Mouse (Mus musculus): Measurements from ENCODE around the gene Ackr2.

DNA sequence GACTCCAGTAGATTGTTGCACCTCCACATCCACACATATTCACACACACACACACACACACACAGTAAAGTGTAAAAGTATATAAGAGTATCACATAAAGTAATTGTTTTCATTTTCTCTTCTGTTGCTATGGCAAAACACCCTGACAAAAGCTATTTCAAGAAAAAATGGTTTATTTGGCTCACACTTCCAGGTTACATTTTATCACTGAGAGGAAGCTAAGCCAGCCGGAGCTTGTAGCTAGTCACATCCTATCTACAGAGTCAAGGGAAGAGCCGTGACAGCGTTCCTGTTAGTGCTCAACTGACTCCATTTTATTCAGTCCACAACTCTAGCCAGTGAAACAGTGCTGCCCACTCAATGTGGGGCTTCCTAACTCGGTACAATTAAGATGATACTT is 50.3 kb downstream of the Ackr2 start:
- no peak for TF ChIP-seq CTCF (IDR thresholded peaks at IDR 0.05; ENCODE audit: low read depth)
- no peak for TF ChIP-seq EP300 (optimal IDR thresholded peaks at IDR 0.05)
